Mouse (Mus musculus) hindbrain, embryonic 12.5 days (tissue): ENCODE measurements around the gene Spire2. TPM values are rescaled to one million over a fixed set of nuclear protein-coding genes. Genes with fewer than 3 reads are reported as not detected.

Source experiments
- ATAC-seq: fragments of 200-750 bp; cut with Nextera tagmentation; 2 replicates; pipeline ENCODE4 v1.8.0; 2017; ENCODE audit warnings: moderate TSS enrichment; ENCODE audit not compliant: low FRiP score
- H3K27ac ChIP-seq: fragments of 300-500 bp; sonication (generic); 2 replicates; pipeline ENCODE4 v1.5.1; 2016; ENCODE audit warnings: mild to moderate bottlenecking
- H3K27me3 ChIP-seq: fragments of 300-500 bp; sonication (generic); 2 replicates; pipeline ENCODE4 v1.6.1; 2016; ENCODE audit warnings: mild to moderate bottlenecking
- H3K36me3 ChIP-seq: fragments of 300-500 bp; sonication (generic); 2 replicates; pipeline ENCODE4 v1.6.1; 2016; ENCODE audit warnings: mild to moderate bottlenecking
- H3K4me1 ChIP-seq: fragments of 300-500 bp; sonication (generic); 2 replicates; pipeline ENCODE4 v1.6.1; 2016
- H3K4me2 ChIP-seq: fragments of 300-500 bp; sonication (generic); replicated peaks from 2 replicates; pipeline ENCODE4 v1.6.1; 2016; ENCODE audit warnings: mild to moderate bottlenecking
- H3K4me3 ChIP-seq: fragments of 300-500 bp; sonication (generic); 2 replicates; pipeline ENCODE4 v1.5.1; 2016; ENCODE audit warnings: mild to moderate bottlenecking
- H3K9ac ChIP-seq: fragments of 300-500 bp; sonication (generic); 2 replicates; pipeline ENCODE4 v1.6.1; 2016; ENCODE audit warnings: mild to moderate bottlenecking, moderate library complexity
- H3K9me3 ChIP-seq: fragments of 300-500 bp; sonication (generic); replicated peaks from 2 replicates; pipeline ENCODE4 v1.6.1; 2016; ENCODE audit warnings: mild to moderate bottlenecking
- WGBS: fragments of 180-500 bp; shearing (Covaris S2); methylation state at CpG from one replicate; pipeline ENCODE4 v1.1.7; 2016; 5-methylcytosine and 5-hydroxymethylcytosine counted together
- polyA plus RNA-seq: library from polyadenylated mRNA; unstranded; fragments of >200 nt; fragmentation: Nextera tagmentation; extraction: Ambion mirVana; gene quantifications from 2 replicates; pipeline ENCODE4 v1.2.1, GENCODE M21; 2016

Spire2 gene
- polyA plus RNA-seq, 1 experiment from 2014 or later = 32.2 TPM

GRCm38 (mm10) chr8:123337475-123337874 lies 5.0 kb downstream of the Spire2 start:
- no peak for ATAC-seq

GRCm38 (mm10) chr8:123340071-123340470 lies 7.6 kb downstream of the Spire2 start:
- Histone ChIP-seq H3K4me2 (no peak overlapping the region), H3K9ac (no peak overlapping the region), H3K4me1 (peaks cover 7% of the 10 kb centered on the region), H3K36me3 (peaks cover 4% of the 10 kb centered on the region), H3K27me3 (no peaks in the 10 kb centered on the region), H3K27ac (no peak overlapping the region), H3K4me3 (no peak overlapping the region), H3K9me3 (no peaks in the 10 kb centered on the region)
- WGBS = 96% methylated on average over 4 of the region's 4 CpGs
- no peak for ATAC-seq

More at GRCm38 (mm10) chr8:123337475-123337874, 5.0 kb downstream of the Spire2 start:
- Histone ChIP-seq H3K4me1 (peaks cover 16% of the 10 kb centered on the region), H3K27ac (no peak overlapping the region), H3K4me2 (no peak overlapping the region), H3K36me3 (peaks cover 4% of the 10 kb centered on the region), H3K4me3 (no peak overlapping the region), H3K9me3 (no peaks in the 10 kb centered on the region), H3K9ac (no peak overlapping the region), H3K27me3 (0 out of 2 replicates have a peak, but pooled peaks cover 3% of the 10 kb centered on the region)
- 94% methylated on average over 3 of the region's 3 CpGs for WGBS

- 88% methylated on average over 27 of the region's 27 CpGs for WGBS
- ATAC-seq = no peak
- no peak overlapping the region for H3K4me3 ChIP-seq
- no peak overlapping the region for H3K4me2 ChIP-seq
- H3K27ac ChIP-seq = no peak overlapping the region
- H3K9ac ChIP-seq = no peak overlapping the region; the same call in 1 of the 2 replicates
- H3K27me3 ChIP-seq = no peaks in the 10 kb centered on the region
- peaks cover 4% of the 10 kb centered on the region for H3K36me3 ChIP-seq
- no peaks in the 10 kb centered on the region for H3K9me3 ChIP-seq
- H3K4me1 ChIP-seq = 0 out of 2 replicates have a peak, but pooled peaks cover 2% of the 10 kb centered on the region
These were observed 8.8 kb downstream of the Spire2 start for GRCm38 (mm10) chr8:123341040-123342015.

- Histone ChIP-seq H3K9ac (no peak overlapping the region), H3K27me3 (no peaks in the 10 kb centered on the region), H3K4me3 (no peak overlapping the region), H3K9me3 (no peaks in the 10 kb centered on the region), H3K4me1 (0 out of 2 replicates have a peak, but pooled peaks cover 2% of the 10 kb centered on the region), H3K4me2 (no peak overlapping the region), H3K27ac (no peak overlapping the region), H3K36me3 (peaks cover 4% of the 10 kb centered on the region)
- WGBS = 88% methylated on average over 8 of the region's 8 CpGs
- ATAC-seq = no peak
These were observed 9.7 kb downstream of the Spire2 start for GRCm38 (mm10) chr8:123342253-123342652.

- WGBS = 79% methylated on average over 7 of the region's 7 CpGs
- ATAC-seq = no peak
- Histone ChIP-seq H3K4me2 (no peak overlapping the region), H3K9me3 (no peaks in the 10 kb centered on the region), H3K4me1 (peaks cover 4% of the 10 kb centered on the region; the same call in 1 of the 2 replicates), H3K4me3 (no peak overlapping the region), H3K27ac (no peak overlapping the region), H3K9ac (no peak overlapping the region), H3K36me3 (peaks cover 4% of the 10 kb centered on the region), H3K27me3 (no peaks in the 10 kb centered on the region)
These were observed 10.4 kb downstream of the Spire2 start for GRCm38 (mm10) chr8:123342911-123343310.

GRCm38 (mm10) chr8:123343422-123343821 lies 10.9 kb downstream of the Spire2 start:
- H3K4me3 ChIP-seq = no peak overlapping the region
- H3K36me3 ChIP-seq = peaks cover 7% of the 10 kb centered on the region
- H3K27me3 ChIP-seq = no peaks in the 10 kb centered on the region
- WGBS = 92% methylated on average over 12 of the region's 12 CpGs
- no peak overlapping the region for H3K9ac ChIP-seq
- H3K4me2 ChIP-seq = no peak overlapping the region
- ATAC-seq = no peak
- no peak overlapping the region for H3K27ac ChIP-seq
- H3K4me1 ChIP-seq = peaks cover 9% of the 10 kb centered on the region; the same call in 1 of the 2 replicates
- H3K9me3 ChIP-seq = no peaks in the 10 kb centered on the region

GRCm38 (mm10) chr8:123345135-123345534 lies 12.6 kb downstream of the Spire2 start:
- H3K4me3 ChIP-seq = no peak overlapping the region
- peaks cover 16% of the 10 kb centered on the region; the same call in 1 of the 2 replicates for H3K4me1 ChIP-seq
- H3K27ac ChIP-seq = no peak overlapping the region
- H3K4me2 ChIP-seq = no peak overlapping the region
- H3K36me3 ChIP-seq = peaks cover 10% of the 10 kb centered on the region
- no peaks in the 10 kb centered on the region for H3K27me3 ChIP-seq
- ATAC-seq = no peak
- no peaks in the 10 kb centered on the region for H3K9me3 ChIP-seq
- no peak overlapping the region for H3K9ac ChIP-seq
- 79% methylated on average over 8 of the region's 8 CpGs for WGBS

- H3K4me1 ChIP-seq = peaks cover 16% of the 10 kb centered on the region; the same call in 1 of the 2 replicates
- H3K4me3 ChIP-seq = no peak overlapping the region
- H3K9me3 ChIP-seq = no peaks in the 10 kb centered on the region
- no peak overlapping the region for H3K4me2 ChIP-seq
- H3K27ac ChIP-seq = no peak overlapping the region
- H3K36me3 ChIP-seq = 0 out of 2 replicates have a peak, but pooled peaks cover 9% of the 10 kb centered on the region
- no peaks in the 10 kb centered on the region for H3K27me3 ChIP-seq
- no peak for ATAC-seq
- no peak overlapping the region for H3K9ac ChIP-seq
- WGBS = 90% methylated on average over 6 of the region's 6 CpGs
These were observed 13.3 kb downstream of the Spire2 start for GRCm38 (mm10) chr8:123345856-123346255.

GRCm38 (mm10) chr8:123347293-123347692 lies 14.8 kb downstream of the Spire2 start:
- Histone ChIP-seq H3K36me3 (0 out of 2 replicates have a peak, but pooled peaks cover 9% of the 10 kb centered on the region), H3K9ac (no peak overlapping the region), H3K27me3 (no peaks in the 10 kb centered on the region), H3K27ac (no peak overlapping the region), H3K9me3 (no peaks in the 10 kb centered on the region), H3K4me1 (peaks cover 16% of the 10 kb centered on the region; the same call in 1 of the 2 replicates), H3K4me2 (no peak overlapping the region), H3K4me3 (no peak overlapping the region)
- no peak for ATAC-seq
- 79% methylated on average over 2 of the region's 2 CpGs for WGBS

- Histone ChIP-seq H3K9me3 (no peaks in the 10 kb centered on the region), H3K4me1 (peaks cover 26% of the 10 kb centered on the region), H3K27me3 (no peaks in the 10 kb centered on the region), H3K9ac (no peak overlapping the region), H3K27ac (0 out of 2 replicates have a peak overlapping the region, but pooled peaks have one; percentile 23), H3K4me3 (no peak overlapping the region), H3K4me2 (no peak overlapping the region), H3K36me3 (0 out of 2 replicates have a peak, but pooled peaks cover 9% of the 10 kb centered on the region)
- no peak for ATAC-seq
- WGBS = 61% methylated on average over 9 of the region's 9 CpGs
These were observed 15.8 kb downstream of the Spire2 start for GRCm38 (mm10) chr8:123348237-123348843.

- 80% methylated on average over 4 of the region's 4 CpGs for WGBS
- no peak for ATAC-seq
- H3K9me3 ChIP-seq = no peaks in the 10 kb centered on the region
- H3K4me2 ChIP-seq = no peak overlapping the region
- no peak overlapping the region for H3K9ac ChIP-seq
- 0 out of 2 replicates have a peak overlapping the region, but pooled peaks have one; percentile 23 for H3K27ac ChIP-seq
- H3K36me3 ChIP-seq = 0 out of 2 replicates have a peak, but pooled peaks cover 9% of the 10 kb centered on the region
- no peaks in the 10 kb centered on the region for H3K27me3 ChIP-seq
- H3K4me1 ChIP-seq = peaks cover 25% of the 10 kb centered on the region
- no peak overlapping the region for H3K4me3 ChIP-seq
These were observed 16.6 kb downstream of the Spire2 start for GRCm38 (mm10) chr8:123349073-123349472.

GRCm38 (mm10) chr8:123352118-123352517 lies 19.6 kb downstream of the Spire2 start:
- no peak for ATAC-seq
- no peaks in the 10 kb centered on the region for H3K27me3 ChIP-seq
- H3K4me2 ChIP-seq = no peak overlapping the region
- no peak overlapping the region for H3K9ac ChIP-seq
- H3K36me3 ChIP-seq = peaks cover 24% of the 10 kb centered on the region
- no peak overlapping the region for H3K4me3 ChIP-seq
- H3K4me1 ChIP-seq = peaks cover 25% of the 10 kb centered on the region
- H3K27ac ChIP-seq = 0 out of 2 replicates have a peak overlapping the region, but pooled peaks have one; percentile 7
- H3K9me3 ChIP-seq = no peaks in the 10 kb centered on the region
- WGBS = 88% methylated on average over 12 of the region's 12 CpGs
